In genomic region chr12:103353538-103353937, GRCm38 (mm10) we compare ENCODE assay signal across 9 mouse cellular contexts. TPM values are rescaled to one million over a fixed set of nuclear protein-coding genes. Genes with fewer than 3 reads are reported as not detected.
DNase-seq lines count a peak whose midpoint lies in the region; ATAC-seq and TF ChIP-seq lines count a peak whose summit lies in the region.
"Had no signal": no experiment of that assay in that cellular context is flagged by ENCODE, and none has a peak within 500 bp of the region (broad histone marks: within the 10 kb centered on the region; RNA-seq: fewer than 3 reads in every experiment).

No protein-coding gene starts in this region.

- no peak overlapping the region for H3K4me3 ChIP-seq in lung, embryonic 16.5 days (ENCODE audit: low read length)
- no peak overlapping the region for H3K4me3 ChIP-seq in lung, adult 2 months (replicated peaks; ENCODE audit: extremely low read depth, low read depth, low read length)
- H3K4me3 ChIP-seq in forebrain, embryonic 14.5 days (ENCODE audit: low read depth, low read length), result no peak overlapping the region
- H3K4me3 ChIP-seq in heart, postnatal 0 days (ENCODE audit: low read depth, low read length), result peak overlapping the region; percentile 43

- no peaks in the 10 kb centered on the region for H3K27me3 ChIP-seq in lung, embryonic 16.5 days (ENCODE audit: control insufficient read depth, insufficient read depth, low read depth, low read length)
- no peaks in the 10 kb centered on the region for H3K27me3 ChIP-seq in forebrain, embryonic 14.5 days (replicated peaks; ENCODE audit: control insufficient read depth, insufficient read depth, low read length)
- no peaks in the 10 kb centered on the region for H3K27me3 ChIP-seq in heart, postnatal 0 days (ENCODE audit: control insufficient read depth, insufficient read depth, low read length)

- no peak for DNase-seq in lung, adult 2 months
- peak; percentile 54 for DNase-seq in forebrain, embryonic 14.5 days (ENCODE audit: low spot score)
- DNase-seq in heart, postnatal 0 days (ENCODE audit: low spot score), result peak; percentile 94
- peak; percentile 34 to 56 for DNase-seq in lung, postnatal 4 days
- peak; percentile 95 for DNase-seq in skeletal muscle tissue, adult 2 months (ENCODE audit: low read depth, low spot score)
- DNase-seq in layer of hippocampus, postnatal 36 days, result no peak

- TF ChIP-seq POLR2A in lung, adult 2 months (IDR thresholded peaks at IDR 0.05; ENCODE audit: borderline replicate concordance, extremely low read depth, low read depth, low read length), result no peak

- H3K9ac ChIP-seq in lung, embryonic 16.5 days (ENCODE audit: low read length), result no peak overlapping the region
- H3K9ac ChIP-seq in forebrain, embryonic 14.5 days (ENCODE audit: low read length), result no peak overlapping the region
- H3K9ac ChIP-seq in heart, postnatal 0 days (replicated peaks; ENCODE audit: low read depth, low read length), result peak overlapping the region; percentile 67; the same call in 1 of the 2 replicates

- H3K9me3 ChIP-seq in lung, embryonic 16.5 days (ENCODE audit: control insufficient read depth, low read length), result no peaks in the 10 kb centered on the region
- no peaks in the 10 kb centered on the region for H3K9me3 ChIP-seq in forebrain, embryonic 14.5 days (replicated peaks; ENCODE audit: control insufficient read depth, low read length)
- H3K9me3 ChIP-seq in heart, postnatal 0 days (replicated peaks; ENCODE audit: control insufficient read depth, low read length), result no peaks in the 10 kb centered on the region

- no peak for TF ChIP-seq CTCF in lung, adult 2 months (IDR thresholded peaks at IDR 0.05; ENCODE audit: insufficient read depth, low read length)
- peak; percentile 68 for TF ChIP-seq CTCF in heart, postnatal 0 days (IDR thresholded peaks at IDR 0.05; ENCODE audit: low read depth)

- TF ChIP-seq EP300 in heart, postnatal 0 days (IDR thresholded peaks at IDR 0.05; ENCODE audit: low read depth), result peak; percentile 82; the same call in 1 of the 2 replicates

- ATAC-seq in lung, embryonic 16.5 days (ENCODE audit: low read depth), result peak; percentile 54; the same call in 1 of the 2 replicates
- ATAC-seq in cerebellum, adult (ENCODE audit: insufficient number of reproducible peaks, low FRiP score, low TSS enrichment), result peak; percentile 89
- peak; percentile 74 for ATAC-seq in forebrain, embryonic 14.5 days
- ATAC-seq in heart, postnatal 0 days (ENCODE audit: insufficient read depth, low read depth), result peak; percentile 93
- ATAC-seq: Patski had no signal

- no peaks in the 10 kb centered on the region for H3K4me1 ChIP-seq in lung, embryonic 16.5 days (replicated peaks; ENCODE audit: control insufficient read depth, insufficient read depth, low read length)
- no peaks in the 10 kb centered on the region for H3K4me1 ChIP-seq in lung, adult 2 months (ENCODE audit: control insufficient read depth, insufficient read depth, low read length)
- no peaks in the 10 kb centered on the region for H3K4me1 ChIP-seq in forebrain, embryonic 14.5 days (ENCODE audit: control insufficient read depth, insufficient read depth, low read length)
- peaks cover 34% of the 10 kb centered on the region for H3K4me1 ChIP-seq in heart, postnatal 0 days (ENCODE audit: control insufficient read depth, insufficient read depth)

- 8% methylated on average over 5 of the region's 5 CpGs for WGBS in lung, embryonic 16.5 days
- WGBS in lung, adult 2 months, result 9% methylated on average over 5 of the region's 5 CpGs
- 12% methylated on average over 5 of the region's 5 CpGs for WGBS in forebrain, embryonic 14.5 days
- 5% methylated on average over 5 of the region's 5 CpGs for WGBS in heart, postnatal 0 days

- no peak overlapping the region for H3K27ac ChIP-seq in lung, embryonic 16.5 days (ENCODE audit: low read length)
- no peak overlapping the region for H3K27ac ChIP-seq in forebrain, embryonic 14.5 days (ENCODE audit: low read depth, low read length)
- peak overlapping the region; percentile 98 for H3K27ac ChIP-seq in heart, postnatal 0 days (ENCODE audit: low read depth)

- H3K4me2 ChIP-seq in lung, embryonic 16.5 days (ENCODE audit: low read depth, low read length), result no peak overlapping the region
- H3K4me2 ChIP-seq in forebrain, embryonic 14.5 days (ENCODE audit: low read length), result no peak overlapping the region
- H3K4me2 ChIP-seq in heart, postnatal 0 days (ENCODE audit: low read depth, low read length), result peak overlapping the region; percentile 78

- no peaks in the 10 kb centered on the region for H3K36me3 ChIP-seq in lung, embryonic 16.5 days (ENCODE audit: control insufficient read depth, insufficient read depth, low read length)
- H3K36me3 ChIP-seq in forebrain, embryonic 14.5 days (ENCODE audit: control insufficient read depth, insufficient read depth, low read length), result no peaks in the 10 kb centered on the region
- H3K36me3 ChIP-seq in heart, postnatal 0 days (replicated peaks; ENCODE audit: control insufficient read depth, insufficient read depth, low read length), result peaks cover 16% of the 10 kb centered on the region

RNA-seq across cellular contexts. Expression of gene Asb2, which starts 2.3 kb away (rescaled TPM):
- polyA plus RNA-seq in lung, embryonic 16.5 days (2015; fragmentation: Nextera tagmentation; extraction: Ambion mirVana), result 8.3 and 8.4 TPM in 2 replicates
- polyA plus RNA-seq in lung, adult 2 months (2012; rRNA removed), result 24.4 and 35.1 TPM in 2 replicates
- polyA plus RNA-seq in forebrain, embryonic 14.5 days (2014; fragmentation: Nextera tagmentation; extraction: Ambion mirVana), result 0.69 and 1.0 TPM in 2 replicates
- total RNA-seq in heart, postnatal 0 days (2014; rRNA removed; ENCODE audit: low replicate concordance), result 572 and 632 TPM in 2 replicates
- polyA plus RNA-seq in heart, postnatal 0 days (2015; fragmentation: Nextera tagmentation; extraction: Ambion mirVana), result 289 and 380 TPM in 2 replicates
- total RNA-seq in layer of hippocampus, postnatal 36 days (2021), result 1 to 10 TPM; 1.6 to 1.7 TPM

RNA-seq across cellular contexts. Expression of gene Otub2, which starts 34.9 kb away (rescaled TPM):
- 7.2 and 8.2 TPM in 2 replicates for polyA plus RNA-seq in lung, embryonic 16.5 days (2015; fragmentation: Nextera tagmentation; extraction: Ambion mirVana)
- 5.0 and 10.4 TPM in 2 replicates for polyA plus RNA-seq in lung, adult 2 months (2012; rRNA removed)
- polyA plus RNA-seq in forebrain, embryonic 14.5 days (2014; fragmentation: Nextera tagmentation; extraction: Ambion mirVana), result 20.8 and 23.4 TPM in 2 replicates
- total RNA-seq in heart, postnatal 0 days (2014; rRNA removed; ENCODE audit: low replicate concordance), result 8.6 and 12.2 TPM in 2 replicates
- 5.0 and 5.7 TPM in 2 replicates for polyA plus RNA-seq in heart, postnatal 0 days (2015; fragmentation: Nextera tagmentation; extraction: Ambion mirVana)
- total RNA-seq in layer of hippocampus, postnatal 36 days (2021), result 10 to 100 TPM; 49.7 to 53.9 TPM

RNA-seq across cellular contexts. Expression of gene Fam181a, which starts 42.8 kb away (rescaled TPM):
- polyA plus RNA-seq in lung, embryonic 16.5 days (2015; fragmentation: Nextera tagmentation; extraction: Ambion mirVana), result 0.43 TPM in 1 of 2 replicates, not detected in the other
- 0.47 and 1.00 TPM in 2 replicates for polyA plus RNA-seq in lung, adult 2 months (2012; rRNA removed)
- polyA plus RNA-seq in forebrain, embryonic 14.5 days (2014; fragmentation: Nextera tagmentation; extraction: Ambion mirVana), result 5.2 and 5.5 TPM in 2 replicates
- total RNA-seq in heart, postnatal 0 days (2014; rRNA removed; ENCODE audit: low replicate concordance), result not detected in 2 replicates
- not detected in 2 replicates for polyA plus RNA-seq in heart, postnatal 0 days (2015; fragmentation: Nextera tagmentation; extraction: Ambion mirVana)
- total RNA-seq in layer of hippocampus, postnatal 36 days (2021), result 1 to 10 TPM; 1.5 to 1.6 TPM
- polyA plus RNA-seq: Patski had no signal

RNA-seq across cellular contexts. Expression of gene 9330161L09Rik, which starts 54.1 kb away (rescaled TPM):
- 0.30 TPM in 1 of 2 replicates, not detected in the other for polyA plus RNA-seq in lung, embryonic 16.5 days (2015; fragmentation: Nextera tagmentation; extraction: Ambion mirVana)
- polyA plus RNA-seq in lung, adult 2 months (2012; rRNA removed), result 0.96 and 1.2 TPM in 2 replicates
- 1.2 and 1.3 TPM in 2 replicates for polyA plus RNA-seq in forebrain, embryonic 14.5 days (2014; fragmentation: Nextera tagmentation; extraction: Ambion mirVana)
- total RNA-seq in heart, postnatal 0 days (2014; rRNA removed; ENCODE audit: low replicate concordance), result 2.5 and 2.8 TPM in 2 replicates
- polyA plus RNA-seq in heart, postnatal 0 days (2015; fragmentation: Nextera tagmentation; extraction: Ambion mirVana), result 0.27 and 0.34 TPM in 2 replicates
- 1 to 10 TPM; 2.5 to 3.3 TPM for total RNA-seq in layer of hippocampus, postnatal 36 days (2021)

Comparison
In these comparisons a context has a peak if more than half of its experiments do, and no peak if none do; other contexts are left out.
1. DNase-seq: peak in forebrain, embryonic 14.5 days (single experiment), heart, postnatal 0 days (single experiment), lung, postnatal 4 days (2 of 2) and skeletal muscle tissue, adult 2 months (single experiment); none in lung, adult 2 months (single experiment) and layer of hippocampus, postnatal 36 days (0 of 2).
2. Peak in every context shown above with its lines, with median percentiles within 50 percentile points of each other: ATAC-seq.